Mouse (Mus musculus) spleen, adult 2 months (tissue): ENCODE results near the gene Sppl2c.

Experiments used
- CTCF ChIP-seq: fragments of 200-500 bp; IDR thresholded peaks from 2 replicates; pipeline ENCODE4 v1.5.1; 2011; ENCODE audit warnings: mild to moderate bottlenecking, inconsistent platforms; ENCODE audit not compliant: insufficient read depth, insufficient read length, insufficient replicate concordance; ENCODE audit errors: extremely low read depth
- POLR2A ChIP-seq: fragments of 200-500 bp; IDR thresholded peaks from 2 replicates; pipeline ENCODE4 v1.6.1; 2011; ENCODE audit warnings: low read depth, low read length, inconsistent platforms

GRCm38 (mm10) chr11:104171281-104171781 lies 14.8 kb upstream of the Sppl2c start:
- TF ChIP-seq CTCF (peak; percentile 90; the same call in 1 of the 2 replicates), POLR2A (no peak)
